Mouse (Mus musculus) neural tube, embryonic 14.5 days (tissue): ENCODE data around the gene Hist1h2ao. TPM values are rescaled to one million over a fixed set of nuclear protein-coding genes. Genes with fewer than 3 reads are reported as not detected.
"Not testable (repeated sequence)": the region's sequence is repeated elsewhere in the genome, so short reads cannot be mapped to it uniquely, and the experiment has no call there.

Experiments
- ATAC-seq: fragments of 200-750 bp; cut with Nextera tagmentation; 2 replicates; pipeline ENCODE4 v1.8.0; 2017; ENCODE audit warnings: low read depth, mild to moderate bottlenecking, moderate TSS enrichment, moderate library complexity
- H3K27ac ChIP-seq: fragments of 300-500 bp; sonication (generic); 2 replicates; pipeline ENCODE4 v1.5.1; 2014; ENCODE audit warnings: low read depth, mild to moderate bottlenecking, control low read depth, low read length, moderate library complexity, mixed read lengths
- H3K27me3 ChIP-seq: fragments of 300-500 bp; sonication (generic); 2 replicates; pipeline ENCODE4 v1.6.1; 2014; ENCODE audit warnings: low read length; ENCODE audit not compliant: control insufficient read depth, insufficient read depth
- H3K36me3 ChIP-seq: fragments of 300-500 bp; sonication (generic); 2 replicates; pipeline ENCODE4 v1.6.1; 2014; ENCODE audit warnings: low read length, mixed read lengths; ENCODE audit not compliant: control insufficient read depth, insufficient read depth
- H3K4me1 ChIP-seq: fragments of 300-500 bp; sonication (generic); 2 replicates; pipeline ENCODE4 v1.6.1; 2014; ENCODE audit warnings: low read length; ENCODE audit not compliant: control insufficient read depth, insufficient read depth
- H3K4me2 ChIP-seq: fragments of 300-500 bp; sonication (generic); 2 replicates; pipeline ENCODE4 v1.6.1; 2014; ENCODE audit warnings: mild to moderate bottlenecking, low read depth, low read length, control low read depth
- H3K4me3 ChIP-seq: fragments of 300-500 bp; sonication (generic); 2 replicates; pipeline ENCODE4 v1.5.1; 2014; ENCODE audit warnings: low read depth, low read length, control low read depth, mixed read lengths
- H3K9ac ChIP-seq: fragments of 300-500 bp; sonication (generic); replicated peaks from 2 replicates; pipeline ENCODE4 v1.6.1; 2014; ENCODE audit warnings: low read depth, mild to moderate bottlenecking, control low read depth, low read length, mixed read lengths
- H3K9me3 ChIP-seq: fragments of 300-500 bp; sonication (generic); 2 replicates; pipeline ENCODE4 v1.6.1; 2016; ENCODE audit warnings: low read length; ENCODE audit not compliant: control insufficient read depth
- WGBS: fragments of 180-500 bp; shearing (Covaris S2); extraction: QIAGEN DNeasy Blood & Tissue Kit; methylation state at CpG from one replicate; pipeline ENCODE4 v1.1.7; 2014; 5-methylcytosine and 5-hydroxymethylcytosine counted together
- polyA plus RNA-seq: library from polyadenylated mRNA; unstranded; fragments of >200 nt; fragmentation: Nextera tagmentation; extraction: Ambion mirVana; gene quantifications from 2 replicates; pipeline ENCODE4 v1.2.1, GENCODE M21; 2014

Hist1h2ao gene
- polyA plus RNA-seq, 1 experiment from 2014 or later, result not detected

GRCm38 (mm10) chr13:21783734-21784161 is 26.5 kb upstream of the Hist1h2ao start:
- Histone ChIP-seq H3K9ac (no peak overlapping the region), H3K36me3 (no peaks in the 10 kb centered on the region), H3K4me3 (peak overlapping the region; percentile 36), H3K4me1 (peaks cover 31% of the 10 kb centered on the region), H3K4me2 (peak overlapping the region; percentile 64), H3K9me3 (no peaks in the 10 kb centered on the region), H3K27ac (peak overlapping the region; percentile 22; the same call in 1 of the 2 replicates), H3K27me3 (no peaks in the 10 kb centered on the region)
- no peak for ATAC-seq
- WGBS, result 2% methylated on average over 9 of the region's 9 CpGs

- Histone ChIP-seq H3K4me2 (no peak overlapping the region), H3K4me1 (peaks cover 31% of the 10 kb centered on the region), H3K4me3 (no peak overlapping the region), H3K27ac (no peak overlapping the region), H3K27me3 (no peaks in the 10 kb centered on the region), H3K9ac (no peak overlapping the region), H3K36me3 (no peaks in the 10 kb centered on the region), H3K9me3 (no peaks in the 10 kb centered on the region)
- 12% methylated on average over 6 of the region's 6 CpGs for WGBS
- no peak for ATAC-seq
Observed at GRCm38 (mm10) chr13:21784311-21784710, 26.0 kb upstream of the Hist1h2ao start.

- Histone ChIP-seq H3K9ac (no peak overlapping the region), H3K27me3 (no peaks in the 10 kb centered on the region), H3K36me3 (no peaks in the 10 kb centered on the region), H3K4me1 (peaks cover 23% of the 10 kb centered on the region), H3K9me3 (no peaks in the 10 kb centered on the region), H3K4me2 (peak overlapping the region; percentile 56), H3K27ac (no peak overlapping the region), H3K4me3 (peak overlapping the region; percentile 29)
- no peak for ATAC-seq
- WGBS, result 3% methylated on average over 8 of the region's 8 CpGs
Observed at GRCm38 (mm10) chr13:21786189-21786898, 23.9 kb upstream of the Hist1h2ao start.

- not testable (repeated sequence) for H3K9me3 ChIP-seq, H3K27me3 ChIP-seq, H3K36me3 ChIP-seq, H3K9ac ChIP-seq
- Histone ChIP-seq H3K27ac (peak within 1 kb of the TSS; percentile 52), H3K4me2 (peak within 1 kb of the TSS; percentile 56), H3K4me1 (peaks cover 23% of the 10 kb centered on the region), H3K4me3 (peak within 1 kb of the TSS; percentile 29)
- peak; percentile 95 for ATAC-seq
- WGBS, result under 1% methylated on average over 35 of the region's 63 CpGs
Observed at GRCm38 (mm10) chr13:21786899-21787629, 23.2 kb upstream of the Hist1h2ao start, which contains the start of the genes Hist1h2an and Hist1h2bp. Gene Hist1h2an (minus strand): TSS chr13:21787218. Gene Hist1h2bp (plus strand): TSS chr13:21787461.

- Histone ChIP-seq H3K4me1 (peaks cover 16% of the 10 kb centered on the region), H3K9ac (no peak overlapping the region), H3K4me3 (peak overlapping the region; percentile 29), H3K27me3 (no peaks in the 10 kb centered on the region), H3K27ac (peak overlapping the region; percentile 5; the same call in 1 of the 2 replicates), H3K9me3 (no peaks in the 10 kb centered on the region), H3K36me3 (no peaks in the 10 kb centered on the region), H3K4me2 (peak overlapping the region; percentile 56)
- ATAC-seq, result peak; percentile 29; the same call in 1 of the 2 replicates
- 12% methylated on average over 14 of the region's 21 CpGs for WGBS
Observed at GRCm38 (mm10) chr13:21787760-21788593, 22.3 kb upstream of the Hist1h2ao start.

GRCm38 (mm10) chr13:21789925-21790324 is 20.3 kb upstream of the Hist1h2ao start:
- H3K9ac ChIP-seq, result no peak overlapping the region
- H3K36me3 ChIP-seq, result no peaks in the 10 kb centered on the region
- peaks cover 12% of the 10 kb centered on the region for H3K4me1 ChIP-seq
- no peak for ATAC-seq
- no peak overlapping the region for H3K27ac ChIP-seq
- WGBS, result 57% methylated on average over 6 of the region's 6 CpGs
- H3K27me3 ChIP-seq, result no peaks in the 10 kb centered on the region
- no peak overlapping the region for H3K4me3 ChIP-seq
- no peaks in the 10 kb centered on the region for H3K9me3 ChIP-seq
- H3K4me2 ChIP-seq, result no peak overlapping the region

- ATAC-seq, result no peak
- peaks cover 12% of the 10 kb centered on the region for H3K4me1 ChIP-seq
- 7% methylated on average over 17 of the region's 18 CpGs for WGBS
- H3K27ac ChIP-seq, result no peak overlapping the region
- H3K4me2 ChIP-seq, result peak overlapping the region; percentile 40
- no peaks in the 10 kb centered on the region for H3K9me3 ChIP-seq
- no peaks in the 10 kb centered on the region for H3K27me3 ChIP-seq
- no peak overlapping the region for H3K4me3 ChIP-seq
- no peak overlapping the region for H3K9ac ChIP-seq
- H3K36me3 ChIP-seq, result no peaks in the 10 kb centered on the region
Observed at GRCm38 (mm10) chr13:21790601-21791283, 19.5 kb upstream of the Hist1h2ao start.

- ATAC-seq, result no peak
- no peak overlapping the region for H3K27ac ChIP-seq
- WGBS, result 91% methylated on average over 7 of the region's 7 CpGs
- no peak overlapping the region for H3K9ac ChIP-seq
- H3K27me3 ChIP-seq, result no peaks in the 10 kb centered on the region
- H3K36me3 ChIP-seq, result no peaks in the 10 kb centered on the region
- no peaks in the 10 kb centered on the region for H3K9me3 ChIP-seq
- no peak overlapping the region for H3K4me2 ChIP-seq
- no peak overlapping the region for H3K4me3 ChIP-seq
- no peaks in the 10 kb centered on the region for H3K4me1 ChIP-seq
Observed at GRCm38 (mm10) chr13:21795584-21795983, 14.7 kb upstream of the Hist1h2ao start.
